Mouse (Mus musculus): Measurements from ENCODE around the gene Ip6k1. TPM values are rescaled to one million over a fixed set of nuclear protein-coding genes. Genes with fewer than 3 reads are reported as not detected.

Gene Ip6k1
- total and polyA plus RNA-seq, 3 experiments, result 31.8 to 59.1 (median 37.2) TPM

- TF ChIP-seq USF1 (IDR thresholded peaks at IDR 0.05; ENCODE audit: low read depth, low read length), result no peak
- Histone ChIP-seq H3K27ac (ENCODE audit: control insufficient read depth, low read depth, low read length) (no peak overlapping the region), H3K4me1 (ENCODE audit: control insufficient read depth in 1 of 2, insufficient read depth in 2 of 2, low read length in 2 of 2) (peaks cover 0 to 4% of the 10 kb centered on the region in 2 experiments; a peak in 1 of 4 replicates)
Observed at GRCm38 (mm10) chr9:108055061-108055460, 52.8 kb downstream of the Ip6k1 start.

GRCm38 (mm10) chr9:108055661-108056237, 53.4 kb downstream of the Ip6k1 start:
- Histone ChIP-seq H3K79me2 (ENCODE audit: control insufficient read depth, insufficient read depth, low read length, poor library complexity) (no peaks in the 10 kb centered on the region), H3K36me3 (ENCODE audit: control insufficient read depth in 1 of 2, insufficient read depth in 2 of 2, low read length in 2 of 2) (no peaks in the 10 kb centered on the region; a peak in 1 of 4 replicates)

More at GRCm38 (mm10) chr9:108055061-108055460, 52.8 kb downstream of the Ip6k1 start:
- H3K79me2 ChIP-seq (ENCODE audit: control insufficient read depth, insufficient read depth, low read length, poor library complexity), result no peaks in the 10 kb centered on the region
- H3K27me3 ChIP-seq (ENCODE audit: control insufficient read depth in 1 of 2, insufficient read depth in 2 of 2, low read length in 2 of 2), result no peaks in the 10 kb centered on the region
- H3K9me3 ChIP-seq (replicated peaks; ENCODE audit: insufficient read depth, low read length), result no peaks in the 10 kb centered on the region
- H3K4me3 ChIP-seq (ENCODE audit: control insufficient read depth in 1 of 2, insufficient read depth in 1 of 2, low read depth in 2 of 2, low read length in 2 of 2), result no peak overlapping the region
- H3K9ac ChIP-seq (ENCODE audit: control insufficient read depth, low read depth, low read length, poor library complexity, severe bottlenecking), result no peak overlapping the region
- H3K36me3 ChIP-seq (ENCODE audit: control insufficient read depth in 1 of 2, insufficient read depth in 2 of 2, low read length in 2 of 2), result no peaks in the 10 kb centered on the region; a peak in 1 of 4 replicates
- DNase-seq (ENCODE audit: low read depth, low spot score), result no peak

GRCm38 (mm10) chr9:108056361-108057261, 54.3 kb downstream of the Ip6k1 start:
- Histone ChIP-seq H3K79me2 (ENCODE audit: control insufficient read depth, insufficient read depth, low read length, poor library complexity) (no peaks in the 10 kb centered on the region), H3K4me1 (ENCODE audit: control insufficient read depth in 1 of 2, insufficient read depth in 2 of 2, low read length in 2 of 2) (peaks cover 0 to 3% of the 10 kb centered on the region in 2 experiments; a peak in 1 of 4 replicates), H3K27me3 (ENCODE audit: control insufficient read depth in 1 of 2, insufficient read depth in 2 of 2, low read length in 2 of 2) (no peaks in the 10 kb centered on the region), H3K36me3 (ENCODE audit: control insufficient read depth in 1 of 2, insufficient read depth in 2 of 2, low read length in 2 of 2) (no peaks in the 10 kb centered on the region; a peak in 1 of 4 replicates), H3K9me3 (replicated peaks; ENCODE audit: insufficient read depth, low read length) (no peaks in the 10 kb centered on the region), H3K27ac (ENCODE audit: control insufficient read depth, low read depth, low read length) (no peak overlapping the region), H3K4me3 (ENCODE audit: control insufficient read depth in 1 of 2, insufficient read depth in 1 of 2, low read depth in 2 of 2, low read length in 2 of 2) (no peak overlapping the region), H3K9ac (ENCODE audit: control insufficient read depth, low read depth, low read length, poor library complexity, severe bottlenecking) (no peak overlapping the region)
- TF ChIP-seq RCOR1 (IDR thresholded peaks at IDR 0.05; ENCODE audit: low read depth, low read length) (no peak), POLR2AphosphoS5 (IDR thresholded peaks at IDR 0.05; ENCODE audit: borderline replicate concordance, low read depth, low read length) (no peak), CTCF (IDR thresholded peaks at IDR 0.05 in 2 of 3, conservative IDR thresholded peaks at IDR 0.05 in 1 of 3; ENCODE audit: control insufficient read depth in 1 of 3, insufficient read depth in 1 of 3, low read depth in 2 of 3, low read length in 3 of 3, poor library complexity in 1 of 3, severe bottlenecking in 1 of 3) (no peak), TAL1 (IDR thresholded peaks at IDR 0.05; ENCODE audit: low read length) (no peak), NELFE (IDR thresholded peaks at IDR 0.05; ENCODE audit: low read depth, low read length) (no peak), HCFC1 (IDR thresholded peaks at IDR 0.05; ENCODE audit: low read depth, low read length) (no peak)
- DNase-seq (ENCODE audit: low read depth, low spot score), result no peak

More at GRCm38 (mm10) chr9:108055661-108056237, 53.4 kb downstream of the Ip6k1 start:
- DNase-seq (ENCODE audit: low read depth, low spot score), result no peak
- Histone ChIP-seq H3K4me3 (ENCODE audit: control insufficient read depth in 1 of 2, insufficient read depth in 1 of 2, low read depth in 2 of 2, low read length in 2 of 2) (no peak overlapping the region), H3K9ac (ENCODE audit: control insufficient read depth, low read depth, low read length, poor library complexity, severe bottlenecking) (no peak overlapping the region), H3K27ac (ENCODE audit: control insufficient read depth, low read depth, low read length) (no peak overlapping the region), H3K9me3 (replicated peaks; ENCODE audit: insufficient read depth, low read length) (no peaks in the 10 kb centered on the region), H3K4me1 (ENCODE audit: control insufficient read depth in 1 of 2, insufficient read depth in 2 of 2, low read length in 2 of 2) (peaks cover 0 to 3% of the 10 kb centered on the region in 2 experiments; a peak in 1 of 4 replicates), H3K27me3 (ENCODE audit: control insufficient read depth in 1 of 2, insufficient read depth in 2 of 2, low read length in 2 of 2) (no peaks in the 10 kb centered on the region)
- TF ChIP-seq RAD21 (IDR thresholded peaks at IDR 0.05; ENCODE audit: low read depth, low read length) (no peak), ZC3H11A (IDR thresholded peaks at IDR 0.05; ENCODE audit: low read depth, low read length) (no peak), CHD1 (IDR thresholded peaks at IDR 0.05; ENCODE audit: low read depth, low read length) (no peak), SMC3 (IDR thresholded peaks at IDR 0.05; ENCODE audit: low read depth, low read length) (no peak), TAL1 (IDR thresholded peaks at IDR 0.05; ENCODE audit: low read length) (no peak), JUND (IDR thresholded peaks at IDR 0.05; ENCODE audit: low read depth, low read length) (no peak), MEF2A (IDR thresholded peaks at IDR 0.05; ENCODE audit: extremely low read depth, insufficient replicate concordance, low read depth, low read length, poor library complexity, severe bottlenecking) (no peak), POLR2AphosphoS2 (IDR thresholded peaks at IDR 0.05; ENCODE audit: low read length) (no peak), CHD2 (IDR thresholded peaks at IDR 0.05; ENCODE audit: low read length) (no peak), GABPA (IDR thresholded peaks at IDR 0.05; ENCODE audit: low read depth, low read length) (no peak), USF2 (IDR thresholded peaks at IDR 0.05; ENCODE audit: borderline replicate concordance in 1 of 2, insufficient read depth in 1 of 2, low read depth in 1 of 2, low read length in 2 of 2) (no peak), EP300 (IDR thresholded peaks at IDR 0.05; ENCODE audit: low read depth in 1 of 2, low read length in 2 of 2) (no peak), MAZ (IDR thresholded peaks at IDR 0.05; ENCODE audit: low read depth, low read length) (no peak), USF1 (IDR thresholded peaks at IDR 0.05; ENCODE audit: low read depth, low read length) (no peak), TCF12 (IDR thresholded peaks at IDR 0.05; ENCODE audit: low read depth, low read length) (no peak), KAT2A (conservative IDR thresholded peaks at IDR 0.05; ENCODE audit: low read depth, low read length) (no peak), ELF1 (IDR thresholded peaks at IDR 0.05; ENCODE audit: low read depth, low read length) (no peak), E2F4 (IDR thresholded peaks at IDR 0.05; ENCODE audit: borderline replicate concordance, low read depth, low read length) (no peak), TBP (IDR thresholded peaks at IDR 0.05; ENCODE audit: low read depth, low read length) (no peak)

Measured in MEL (cell line).